Mouse (Mus musculus) hindbrain, embryonic 11.5 days (tissue): ENCODE results near the gene Btbd9. TPM values are rescaled to one million over a fixed set of nuclear protein-coding genes. Genes with fewer than 3 reads are reported as not detected.

Source experiments
- ATAC-seq: fragments of 200-750 bp; cut with Nextera tagmentation; 2 replicates; pipeline ENCODE4 v1.8.0; 2017; ENCODE audit warnings: mild to moderate bottlenecking, moderate TSS enrichment, moderate library complexity; ENCODE audit not compliant: low FRiP score
- DNase-seq: peaks from one replicate; pipeline ENCODE4 v3.0.0-alpha.2; 2015; ENCODE audit warnings: low spot score
- H3K27ac ChIP-seq: fragments of 300-500 bp; sonication (generic); 2 replicates; pipeline ENCODE4 v1.5.1; 2014; ENCODE audit warnings: mild to moderate bottlenecking, low read depth, low read length
- H3K27me3 ChIP-seq: fragments of 300-500 bp; sonication (generic); 2 replicates; pipeline ENCODE4 v1.6.1; 2014; ENCODE audit warnings: mild to moderate bottlenecking, low read length, moderate library complexity, mixed read lengths; ENCODE audit not compliant: control insufficient read depth, insufficient read depth
- H3K36me3 ChIP-seq: fragments of 300-500 bp; sonication (generic); 2 replicates; pipeline ENCODE4 v1.6.1; 2014; ENCODE audit warnings: mild to moderate bottlenecking, low read length, moderate library complexity, mixed read lengths; ENCODE audit not compliant: control insufficient read depth, insufficient read depth
- H3K4me1 ChIP-seq: fragments of 300-500 bp; sonication (generic); replicated peaks from 2 replicates; pipeline ENCODE4 v1.6.1; 2014; ENCODE audit warnings: low read length, mixed read lengths; ENCODE audit not compliant: control insufficient read depth, insufficient read depth
- H3K4me2 ChIP-seq: fragments of 300-500 bp; sonication (generic); replicated peaks from 2 replicates; pipeline ENCODE4 v1.6.1; 2014; ENCODE audit warnings: mild to moderate bottlenecking, low read depth, low read length
- H3K4me3 ChIP-seq: fragments of 300-500 bp; sonication (generic); 2 replicates; pipeline ENCODE4 v1.5.1; 2014; ENCODE audit warnings: low read depth, low read length
- H3K9ac ChIP-seq: fragments of 300-500 bp; sonication (generic); 2 replicates; pipeline ENCODE4 v1.6.1; 2014; ENCODE audit warnings: low read depth, low read length
- H3K9me3 ChIP-seq: fragments of 300-500 bp; sonication (generic); 2 replicates; pipeline ENCODE4 v1.6.1; 2016; ENCODE audit warnings: low read length; ENCODE audit not compliant: control insufficient read depth
- WGBS: fragments of 180-500 bp; shearing (Covaris S2); extraction: QIAGEN DNeasy Blood & Tissue Kit; methylation state at CpG from one replicate; pipeline ENCODE4 v1.1.7; 2014; 5-methylcytosine and 5-hydroxymethylcytosine counted together
- polyA plus RNA-seq: library from polyadenylated mRNA; unstranded; fragments of >200 nt; fragmentation: Nextera tagmentation; extraction: Ambion mirVana; gene quantifications from 2 replicates; pipeline ENCODE4 v1.2.1, GENCODE M21; 2014

Btbd9 gene
- polyA plus RNA-seq, 1 experiment from 2014 or later = 63.0 TPM

DNA sequence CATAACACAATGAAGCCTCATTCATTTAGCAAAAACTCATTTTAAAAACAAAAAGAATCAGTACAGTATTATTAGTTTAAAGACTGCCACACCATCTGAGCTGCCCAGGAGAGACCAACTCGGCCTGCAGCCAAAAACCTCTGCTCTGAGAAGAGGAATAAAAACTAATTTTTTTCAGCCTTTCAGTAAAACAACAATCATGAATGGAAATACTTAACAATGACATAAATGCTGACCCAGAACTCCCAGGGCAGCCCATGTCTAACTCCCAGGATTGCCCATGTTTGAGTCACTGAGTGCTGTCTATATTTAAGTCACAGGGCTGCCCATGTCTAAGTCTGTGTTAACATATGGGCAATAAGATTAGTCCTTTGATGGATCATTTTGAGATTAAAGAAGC is 155.0 kb downstream of the Btbd9 start:
- 95% methylated on average over 1 of the region's 1 CpGs for WGBS
- H3K9me3 ChIP-seq = no peaks in the 10 kb centered on the region
- ATAC-seq = no peak
- no peak for DNase-seq
- H3K4me3 ChIP-seq = no peak overlapping the region
- H3K36me3 ChIP-seq = no peaks in the 10 kb centered on the region
- no peak overlapping the region for H3K27ac ChIP-seq
- H3K27me3 ChIP-seq = no peaks in the 10 kb centered on the region
- H3K4me2 ChIP-seq = no peak overlapping the region
- H3K4me1 ChIP-seq = no peaks in the 10 kb centered on the region
- H3K9ac ChIP-seq = no peak overlapping the region

DNA sequence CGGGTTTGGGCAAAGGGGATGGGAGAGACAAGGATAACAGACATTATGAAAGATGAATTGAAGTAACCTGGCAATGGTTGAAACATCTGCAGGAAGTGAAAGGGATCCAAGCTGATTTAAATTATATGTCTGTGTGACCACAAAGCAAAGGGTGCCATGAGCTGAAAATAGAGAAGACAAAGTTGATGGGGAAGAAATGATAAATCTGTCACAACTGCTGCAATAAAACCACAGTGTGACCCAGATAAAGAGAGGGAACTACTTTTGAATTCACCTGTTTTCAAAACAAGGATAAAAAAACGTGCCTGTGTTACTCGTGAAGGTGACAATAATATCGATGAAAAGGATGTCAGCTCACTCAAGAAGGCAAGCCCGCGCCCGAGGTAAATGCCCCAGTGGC is 156.8 kb downstream of the Btbd9 start:
- no peak overlapping the region for H3K27ac ChIP-seq
- H3K36me3 ChIP-seq = no peaks in the 10 kb centered on the region
- no peak overlapping the region for H3K4me3 ChIP-seq
- H3K9me3 ChIP-seq = no peaks in the 10 kb centered on the region
- no peaks in the 10 kb centered on the region for H3K27me3 ChIP-seq
- DNase-seq = no peak
- ATAC-seq = no peak
- WGBS = 90% methylated on average over 7 of the region's 7 CpGs
- H3K4me1 ChIP-seq = no peaks in the 10 kb centered on the region
- no peak overlapping the region for H3K9ac ChIP-seq
- no peak overlapping the region for H3K4me2 ChIP-seq

DNA sequence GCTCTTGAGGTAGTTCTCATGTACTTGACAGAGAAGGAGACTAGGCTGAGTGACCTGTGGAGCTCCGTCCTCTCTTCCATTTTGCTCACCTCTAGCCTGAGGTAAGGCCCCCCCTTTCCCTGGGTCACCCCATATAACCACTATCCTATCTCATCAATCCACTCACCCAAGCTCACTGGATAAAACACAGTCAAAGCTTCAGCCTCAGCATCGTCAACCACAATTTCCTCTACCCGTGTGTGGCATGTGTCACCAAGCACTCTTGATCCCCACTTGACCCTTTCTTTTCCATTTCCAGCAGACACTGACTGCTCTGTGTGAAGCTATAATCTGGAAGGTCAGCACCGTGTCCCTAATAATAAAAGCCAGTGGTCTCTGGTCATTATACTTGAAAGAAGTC is 157.8 kb downstream of the Btbd9 start:
- Histone ChIP-seq H3K27ac (no peak overlapping the region), H3K4me3 (no peak overlapping the region), H3K9ac (no peak overlapping the region), H3K9me3 (no peaks in the 10 kb centered on the region), H3K4me1 (no peaks in the 10 kb centered on the region), H3K4me2 (no peak overlapping the region), H3K27me3 (no peaks in the 10 kb centered on the region), H3K36me3 (no peaks in the 10 kb centered on the region)
- DNase-seq (no peak), ATAC-seq (no peak)
- 81% methylated on average over 4 of the region's 4 CpGs for WGBS

DNA sequence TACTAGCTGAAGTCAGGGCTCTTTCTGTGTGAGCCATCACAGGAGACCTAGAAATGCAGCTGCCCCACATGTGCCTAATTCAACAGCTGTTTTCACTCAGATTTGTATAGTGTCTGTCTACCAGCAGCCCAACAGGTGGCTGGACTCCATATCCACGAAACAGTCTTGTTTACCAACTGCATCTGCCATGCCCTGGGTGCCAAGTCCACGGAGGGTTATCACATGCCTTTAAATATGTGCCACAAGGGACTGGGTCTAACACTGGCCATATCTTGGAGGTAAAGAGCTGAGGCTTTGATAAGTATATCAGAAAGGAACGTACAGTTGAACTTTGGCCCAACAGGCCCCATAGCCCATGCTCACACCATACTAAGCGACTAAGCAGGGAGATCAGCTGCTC is 159.2 kb downstream of the Btbd9 start:
- WGBS = 82% methylated on average over 4 of the region's 4 CpGs
- no peak for ATAC-seq
- no peak for DNase-seq

DNA sequence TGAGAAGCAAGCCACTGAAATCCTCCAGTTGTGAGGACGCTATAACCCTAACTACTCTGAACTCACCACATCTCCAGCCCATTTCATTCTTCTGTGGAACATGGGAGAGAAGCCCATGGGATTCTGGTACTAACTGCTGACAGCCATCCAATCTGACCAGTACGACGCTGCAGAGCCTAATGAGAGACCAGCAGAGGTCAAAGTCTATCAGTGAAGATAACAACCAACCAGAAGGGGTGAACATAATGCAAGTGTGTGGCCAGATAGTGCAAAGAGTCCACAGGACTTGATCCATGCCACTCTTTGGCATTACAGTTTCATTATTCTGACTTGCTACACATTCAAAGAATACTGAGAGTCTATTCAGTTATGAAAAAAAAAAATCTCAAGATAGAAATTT is 160.6 kb downstream of the Btbd9 start:
- Histone ChIP-seq H3K4me3 (no peak overlapping the region), H3K9me3 (no peaks in the 10 kb centered on the region), H3K36me3 (no peaks in the 10 kb centered on the region), H3K9ac (no peak overlapping the region), H3K27me3 (no peaks in the 10 kb centered on the region), H3K4me2 (no peak overlapping the region), H3K4me1 (no peaks in the 10 kb centered on the region), H3K27ac (no peak overlapping the region)
- no peak for ATAC-seq
- DNase-seq = no peak
- 91% methylated on average over 3 of the region's 3 CpGs for WGBS

More for the DNA sequence above, 159.2 kb downstream of the Btbd9 start:
- no peak overlapping the region for H3K9ac ChIP-seq
- no peak overlapping the region for H3K27ac ChIP-seq
- no peaks in the 10 kb centered on the region for H3K4me1 ChIP-seq
- H3K27me3 ChIP-seq = no peaks in the 10 kb centered on the region
- no peaks in the 10 kb centered on the region for H3K36me3 ChIP-seq
- H3K4me2 ChIP-seq = no peak overlapping the region
- H3K9me3 ChIP-seq = no peaks in the 10 kb centered on the region
- H3K4me3 ChIP-seq = no peak overlapping the region

DNA sequence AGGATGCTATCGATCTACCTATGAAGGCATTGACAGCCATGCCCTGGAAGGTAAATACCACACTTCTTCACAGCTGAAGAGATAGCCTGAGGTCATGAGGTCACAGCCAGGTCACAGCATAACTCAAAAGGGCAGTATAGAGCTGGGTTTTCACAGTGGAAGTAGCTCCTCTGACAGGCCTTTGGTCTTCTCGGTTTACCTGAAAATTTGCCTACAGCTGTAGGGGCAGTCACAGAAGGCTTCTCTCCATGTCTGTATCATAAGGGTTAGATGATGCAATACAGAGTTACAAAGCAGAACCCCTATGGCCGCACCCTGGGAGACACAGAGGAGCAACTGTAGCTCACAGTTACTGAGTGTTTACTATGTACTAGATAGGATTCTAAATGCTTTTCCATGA is 163.3 kb downstream of the Btbd9 start:
- H3K27me3 ChIP-seq = no peaks in the 10 kb centered on the region
- H3K27ac ChIP-seq = no peak overlapping the region
- DNase-seq (no peak), ATAC-seq (no peak)
- H3K36me3 ChIP-seq = no peaks in the 10 kb centered on the region
- H3K9me3 ChIP-seq = no peaks in the 10 kb centered on the region
- no peak overlapping the region for H3K9ac ChIP-seq
- WGBS = 91% methylated on average over 3 of the region's 3 CpGs
- no peaks in the 10 kb centered on the region for H3K4me1 ChIP-seq
- no peak overlapping the region for H3K4me3 ChIP-seq
- no peak overlapping the region for H3K4me2 ChIP-seq

DNA sequence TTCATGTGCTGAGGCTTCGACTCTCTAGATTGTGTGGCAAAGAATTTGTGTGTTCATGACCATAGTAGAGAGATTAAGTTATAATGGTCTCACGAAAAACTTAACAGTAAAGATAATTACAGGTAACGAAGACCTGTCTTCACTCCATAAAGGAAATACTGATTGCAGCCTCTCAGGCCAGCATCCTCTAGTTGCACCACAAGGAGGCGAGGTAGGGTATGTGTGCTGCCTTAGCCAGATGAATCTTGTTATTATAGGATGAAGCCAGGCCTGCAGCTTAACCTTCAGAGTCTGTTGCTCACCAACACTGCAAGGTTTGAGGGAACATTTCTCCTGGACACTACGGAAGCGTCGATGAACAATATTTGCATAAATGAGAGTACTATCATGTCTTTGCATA is 170.3 kb downstream of the Btbd9 start:
- no peak overlapping the region for H3K27ac ChIP-seq
- no peaks in the 10 kb centered on the region for H3K27me3 ChIP-seq
- 89% methylated on average over 7 of the region's 7 CpGs for WGBS
- H3K9ac ChIP-seq = no peak overlapping the region
- H3K36me3 ChIP-seq = no peaks in the 10 kb centered on the region
- H3K4me1 ChIP-seq = no peaks in the 10 kb centered on the region
- H3K9me3 ChIP-seq = no peaks in the 10 kb centered on the region
- ATAC-seq (no peak), DNase-seq (no peak)
- no peak overlapping the region for H3K4me2 ChIP-seq
- no peak overlapping the region for H3K4me3 ChIP-seq

DNA sequence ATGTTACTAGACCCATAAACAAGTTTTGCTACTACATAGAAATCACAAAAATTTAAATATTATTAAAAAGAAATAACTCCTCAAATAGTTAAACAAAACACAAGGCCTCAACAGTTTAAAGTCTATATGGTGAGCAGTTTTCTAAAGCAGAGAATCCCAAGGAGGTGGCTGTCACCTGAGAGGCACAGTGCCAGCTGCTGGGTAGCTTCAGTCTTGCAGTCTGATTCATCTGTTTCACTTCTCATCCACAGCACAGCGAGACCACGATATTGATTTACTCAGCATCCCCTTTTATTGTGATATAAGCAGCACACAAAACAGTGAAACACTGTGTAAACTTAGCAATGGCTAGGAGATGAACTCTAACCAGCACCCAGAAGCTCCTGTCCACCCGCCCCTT is 173.4 kb downstream of the Btbd9 start:
- no peak overlapping the region for H3K9ac ChIP-seq
- WGBS = 94% methylated on average over 3 of the region's 3 CpGs
- DNase-seq (no peak), ATAC-seq (no peak)
- no peak overlapping the region for H3K27ac ChIP-seq
- H3K36me3 ChIP-seq = no peaks in the 10 kb centered on the region
- no peak overlapping the region for H3K4me3 ChIP-seq
- H3K4me2 ChIP-seq = no peak overlapping the region
- H3K27me3 ChIP-seq = no peaks in the 10 kb centered on the region
- H3K9me3 ChIP-seq = no peaks in the 10 kb centered on the region
- H3K4me1 ChIP-seq = no peaks in the 10 kb centered on the region

DNA sequence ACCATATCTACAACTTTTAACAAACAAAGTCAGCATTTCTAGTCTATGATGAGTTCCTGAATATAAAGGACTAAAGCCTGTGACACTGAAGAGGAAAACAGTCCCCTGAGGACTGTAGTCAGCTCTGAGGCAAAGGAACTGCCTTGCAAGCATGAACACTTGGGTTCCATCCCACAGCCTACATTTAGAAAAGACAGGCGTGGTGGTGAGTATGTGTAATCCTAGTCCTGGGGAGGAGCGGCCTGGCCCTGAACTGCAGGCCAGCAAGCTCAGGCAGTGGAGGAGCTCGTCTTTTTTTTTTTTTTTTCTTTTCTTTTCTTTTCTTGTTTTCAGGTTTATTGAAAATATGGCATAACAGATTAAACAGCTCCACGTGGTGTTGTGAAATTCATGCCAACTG is 181.0 kb downstream of the Btbd9 start:
- DNase-seq = no peak

More for the DNA sequence above, 181.0 kb downstream of the Btbd9 start:
- no peak overlapping the region for H3K4me3 ChIP-seq
- no peaks in the 10 kb centered on the region for H3K27me3 ChIP-seq
- no peak overlapping the region for H3K27ac ChIP-seq
- no peak overlapping the region for H3K4me2 ChIP-seq
- H3K9ac ChIP-seq = no peak overlapping the region
- H3K9me3 ChIP-seq = no peaks in the 10 kb centered on the region
- H3K4me1 ChIP-seq = no peaks in the 10 kb centered on the region
- ATAC-seq = no peak
- H3K36me3 ChIP-seq = no peaks in the 10 kb centered on the region
- 80% methylated on average over 4 of the region's 4 CpGs for WGBS
